Mouse (Mus musculus) testis, adult 2 months (tissue): Measurements from ENCODE around the gene Pdia5.

Source experiments
- CTCF ChIP-seq: fragments of 200-500 bp; IDR thresholded peaks from 2 replicates; pipeline ENCODE4 v1.5.1; 2012; ENCODE audit warnings: low read depth, mild to moderate bottlenecking, inconsistent platforms, low read length, moderate library complexity; ENCODE audit not compliant: control insufficient read depth, insufficient read depth, insufficient replicate concordance
- POLR2A ChIP-seq: fragments of 200-500 bp; IDR thresholded peaks from 2 replicates; pipeline ENCODE4 v1.6.1; 2012; ENCODE audit warnings: low read depth, mild to moderate bottlenecking, inconsistent platforms, low read length, moderate library complexity; ENCODE audit not compliant: control insufficient read depth

- no peak for TF ChIP-seq CTCF
- no peak for TF ChIP-seq POLR2A
Measured at GRCm38 (mm10) chr16:35524200-35524599, 33.5 kb upstream of the Pdia5 start.
